Mouse (Mus musculus) left cerebral cortex, adult 8-10 months (tissue): ENCODE results near the gene Ociad2. TPM values are rescaled to one million over a fixed set of nuclear protein-coding genes. Genes with fewer than 3 reads are reported as not detected.

ENCODE experiments used
- DNase-seq, 2 experiments: peaks; one replicate each; pipeline ENCODE4 v3.0.0; 2022; ENCODE audit warnings: low spot score in 2 of 2
- total RNA-seq, 4 experiments: library from RNA; stranded (reverse); gene quantifications; 2 replicates each; pipeline ENCODE4 v1.2.4; 2022

Ociad2 gene
- total RNA-seq: 100 to 1,000 TPM in 1 of 4 experiments, 10 to 100 TPM in 3; 90.3 to 110 (median 94.2) TPM

DNA sequence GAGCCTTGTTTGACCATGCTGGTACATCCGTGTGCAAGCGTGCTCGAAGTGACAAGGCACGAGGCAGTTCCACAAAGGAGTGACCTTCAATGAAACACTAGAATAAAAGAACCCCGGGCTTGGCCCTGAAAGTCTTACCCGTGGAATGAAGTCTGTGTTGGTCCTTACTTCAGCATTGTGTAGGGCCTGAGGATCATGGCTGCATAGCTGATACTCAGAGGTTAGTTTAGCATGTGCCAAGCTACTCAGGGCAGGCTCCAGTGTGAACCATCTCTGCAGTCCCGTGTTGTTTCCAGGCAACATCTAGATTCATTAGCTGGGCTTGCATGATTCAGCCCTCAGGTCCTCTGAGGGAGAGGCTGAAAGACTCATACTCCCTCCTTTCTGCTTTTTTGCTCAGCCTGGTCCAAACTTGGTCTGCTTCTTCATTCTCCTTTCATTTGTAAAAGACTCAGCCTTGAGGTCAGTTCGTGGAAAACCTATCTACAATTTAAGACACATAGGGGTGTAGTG is at the start of gene Ociad2:
Gene Ociad2 (minus strand): TSS at position 306 of the 513 bp plus-strand sequence.
- DNase-seq: no peak

- no peak for DNase-seq
These were observed 42.8 kb upstream of the Ociad2 start for GRCm38 (mm10) chr5:73383647-73383970.

DNA sequence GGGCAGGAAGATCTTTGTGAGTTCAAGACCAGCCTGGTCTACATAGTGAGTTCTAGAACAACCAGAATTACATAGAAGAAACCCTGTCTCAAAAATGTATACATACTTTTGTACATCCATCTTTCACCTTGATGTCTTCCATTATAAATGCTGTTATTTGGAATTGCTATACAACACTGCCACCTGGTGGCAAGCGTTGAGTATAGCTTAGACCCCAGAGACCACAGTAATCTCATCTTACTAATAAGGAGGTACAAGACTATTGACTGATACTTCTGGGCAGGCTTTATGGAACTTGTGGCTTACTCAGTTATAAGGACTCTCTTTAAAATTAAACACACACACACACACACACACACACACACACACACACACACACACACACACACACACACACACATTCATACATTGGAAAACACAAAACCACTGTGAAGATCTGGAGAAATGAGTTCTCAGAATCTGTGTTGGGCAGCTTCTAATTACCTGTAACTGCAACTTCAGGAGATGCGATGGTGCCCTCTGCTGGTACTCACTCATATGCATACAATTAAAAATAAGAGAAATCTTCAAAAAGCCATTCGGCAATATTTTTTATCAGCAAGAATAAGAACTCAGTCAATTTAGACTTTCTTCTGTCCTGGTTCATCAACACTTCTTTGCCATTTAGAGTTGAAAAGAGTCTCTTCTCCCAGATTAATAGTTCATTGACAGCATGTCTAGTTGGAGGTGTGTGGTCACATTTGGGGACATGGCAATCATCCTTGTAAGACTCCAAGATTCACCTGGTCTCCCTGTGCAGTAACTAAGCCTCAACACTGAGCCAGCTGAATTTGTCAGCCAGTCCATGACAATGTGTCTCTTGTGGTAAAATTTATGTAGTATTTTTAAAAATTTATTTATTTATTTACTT is 42.2 kb upstream of the Ociad2 start:
- peak in 1 of 2 experiments; percentile 23 for DNase-seq

- DNase-seq: no peak
These were observed 41.2 kb upstream of the Ociad2 start for GRCm38 (mm10) chr5:73381976-73382540.

DNA sequence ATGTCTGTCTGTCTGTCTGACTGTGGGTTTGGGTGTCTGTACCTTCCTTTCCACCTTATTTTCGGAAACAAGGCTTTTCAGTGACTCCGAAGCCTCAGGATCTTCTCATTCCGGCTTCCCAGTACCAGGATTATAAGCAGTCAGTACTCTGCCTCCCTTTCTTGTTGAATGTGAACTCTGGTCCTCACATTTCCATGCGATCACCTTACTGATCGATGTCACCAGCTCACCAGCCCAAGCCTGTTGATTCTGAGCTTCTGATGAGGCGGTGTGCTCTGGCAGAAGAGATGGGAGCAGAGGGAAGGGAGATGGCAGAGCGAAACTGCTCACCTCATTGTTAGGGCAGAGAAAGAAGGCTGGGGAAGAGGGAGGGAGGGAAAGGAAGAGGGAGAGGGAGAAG is 40.7 kb upstream of the Ociad2 start:
- DNase-seq: no peak

DNA sequence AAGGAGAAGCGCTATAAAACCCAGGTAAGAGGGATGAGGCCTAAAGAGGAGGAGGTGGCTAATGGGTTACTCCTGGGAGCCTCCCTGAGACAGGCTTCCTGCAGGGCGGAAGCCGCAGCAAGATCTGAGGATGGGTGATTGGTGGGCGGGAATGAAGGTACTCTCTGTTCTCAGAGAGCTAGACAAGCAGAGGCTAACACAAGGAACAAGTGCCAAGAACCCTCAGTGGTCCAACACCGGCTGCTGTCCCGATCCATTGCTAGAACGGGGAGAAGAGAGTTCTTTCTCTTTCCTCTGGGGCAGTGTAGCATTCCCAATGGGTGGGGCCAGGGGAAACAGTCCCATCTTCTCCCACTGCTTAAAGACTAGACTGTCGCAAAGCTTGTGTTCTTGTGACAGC is 40.0 kb upstream of the Ociad2 start:
- no peak for DNase-seq

GRCm38 (mm10) chr5:73379908-73380307 is 39.1 kb upstream of the Ociad2 start:
- peak; percentile 63 to 87 for DNase-seq

DNA sequence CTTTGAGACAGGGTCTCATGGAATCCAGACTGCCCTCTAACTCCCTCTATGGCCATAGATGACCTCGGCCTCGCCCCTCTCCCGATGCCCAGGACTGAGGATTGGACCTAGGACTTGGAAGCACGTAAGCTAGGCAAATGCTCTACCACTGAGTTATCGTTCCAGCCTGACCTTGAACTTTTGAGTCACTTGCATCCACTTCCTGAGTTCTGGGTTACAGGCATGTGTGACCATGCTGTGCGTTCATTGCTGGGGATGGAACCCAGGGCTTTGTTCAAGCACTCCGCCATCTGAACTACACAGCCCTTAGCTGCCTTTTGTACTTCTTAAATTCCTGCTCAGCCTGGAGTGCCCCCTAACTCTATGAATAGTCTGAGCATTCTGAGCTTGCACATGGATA is 35.7 kb upstream of the Ociad2 start:
- no peak for DNase-seq

DNA sequence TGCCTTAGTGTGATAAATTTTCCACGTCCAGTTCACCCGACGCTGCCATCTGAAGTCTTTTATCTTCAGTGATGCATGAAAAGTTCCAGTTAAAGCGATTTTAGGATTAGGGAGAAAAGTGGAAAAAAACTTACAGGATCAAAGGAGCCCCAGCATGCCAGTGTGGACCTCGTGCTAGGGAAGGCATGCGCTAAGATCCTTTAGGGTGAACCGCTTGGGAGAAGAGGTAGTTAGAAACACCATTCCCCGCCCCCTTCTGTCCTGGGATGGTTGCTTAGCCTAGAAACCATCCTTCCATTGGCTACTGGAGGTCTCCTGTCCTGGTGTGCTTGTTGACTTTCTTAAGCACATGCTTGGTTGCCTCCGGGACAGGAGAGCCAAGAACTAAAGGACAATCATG is 35.2 kb upstream of the Ociad2 start:
- no peak for DNase-seq

DNA sequence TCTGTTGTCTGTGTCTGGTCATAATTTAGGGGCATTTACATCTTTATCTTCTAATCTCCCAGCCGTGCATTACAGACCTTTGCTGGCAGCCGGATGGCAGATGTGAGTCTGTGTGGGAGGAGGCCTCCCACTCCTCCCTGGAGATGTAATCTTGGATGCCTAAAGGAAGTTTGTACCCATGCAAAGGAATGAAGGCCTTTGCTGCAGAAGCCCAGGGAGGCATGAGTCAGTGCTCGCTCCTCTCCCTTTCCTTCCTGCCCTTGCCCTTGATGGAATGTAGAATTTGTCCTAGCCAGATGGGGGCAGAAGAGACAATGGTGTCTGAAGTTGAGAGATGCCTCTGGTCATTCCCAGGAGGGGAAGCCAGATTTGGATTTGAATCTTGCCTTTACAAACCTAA is 32.4 kb upstream of the Ociad2 start:
- DNase-seq: no peak

- DNase-seq: no peak
These were observed 31.8 kb upstream of the Ociad2 start for GRCm38 (mm10) chr5:73372601-73373000.

DNA sequence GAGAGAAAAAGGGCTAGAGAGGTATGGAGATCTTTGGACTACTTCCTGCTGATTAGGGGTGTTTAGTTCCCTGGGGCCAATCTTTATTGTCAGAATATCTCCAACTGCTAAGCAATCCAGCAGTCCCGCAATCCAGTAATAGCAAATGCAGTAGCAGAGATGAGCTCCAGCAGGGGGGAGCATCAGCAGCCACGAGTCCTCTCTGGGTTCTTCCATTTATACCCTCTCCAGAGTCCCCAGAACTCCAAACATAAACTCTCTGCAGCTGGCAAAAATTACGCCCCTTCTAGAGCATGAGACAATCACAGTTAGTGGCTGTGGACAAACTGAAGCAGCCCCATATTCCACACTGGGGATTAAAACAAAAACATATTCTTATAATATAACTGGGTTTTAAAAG is 28.9 kb upstream of the Ociad2 start:
- DNase-seq: no peak

GRCm38 (mm10) chr5:73368845-73369447 is 28.1 kb upstream of the Ociad2 start:
- DNase-seq: no peak

- no peak for DNase-seq
These were observed 27.1 kb upstream of the Ociad2 start for GRCm38 (mm10) chr5:73367906-73368305.

- DNase-seq: no peak
These were observed 23.5 kb upstream of the Ociad2 start for GRCm38 (mm10) chr5:73364107-73364864.

GRCm38 (mm10) chr5:73362791-73363190 is 22.0 kb upstream of the Ociad2 start:
- no peak for DNase-seq

- DNase-seq: no peak
These were observed 21.5 kb upstream of the Ociad2 start for GRCm38 (mm10) chr5:73362338-73362737.

DNA sequence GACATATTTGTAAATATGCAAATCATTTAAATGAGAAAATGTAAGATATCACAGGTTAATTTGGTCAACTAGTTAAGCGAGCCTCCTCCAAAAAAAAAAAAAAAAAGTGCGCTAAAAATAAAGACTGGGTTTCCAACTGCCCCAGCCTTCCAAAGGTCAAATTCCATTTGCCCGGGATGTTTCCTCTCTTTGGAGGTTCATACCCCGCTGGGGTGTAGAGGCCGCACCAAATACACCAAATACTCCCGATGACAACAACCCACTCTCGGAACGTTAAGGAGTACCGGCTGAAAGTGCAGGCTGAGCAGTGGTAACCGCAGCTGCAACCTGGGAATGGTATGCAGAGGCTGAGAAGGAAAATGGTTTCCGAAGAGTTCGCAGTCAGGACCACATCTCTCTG is 19.4 kb upstream of the Ociad2 start:
- no peak for DNase-seq

- DNase-seq: peak in 1 of 2 experiments; percentile 81
These were observed 18.9 kb upstream of the Ociad2 start for GRCm38 (mm10) chr5:73359752-73360141.

DNA sequence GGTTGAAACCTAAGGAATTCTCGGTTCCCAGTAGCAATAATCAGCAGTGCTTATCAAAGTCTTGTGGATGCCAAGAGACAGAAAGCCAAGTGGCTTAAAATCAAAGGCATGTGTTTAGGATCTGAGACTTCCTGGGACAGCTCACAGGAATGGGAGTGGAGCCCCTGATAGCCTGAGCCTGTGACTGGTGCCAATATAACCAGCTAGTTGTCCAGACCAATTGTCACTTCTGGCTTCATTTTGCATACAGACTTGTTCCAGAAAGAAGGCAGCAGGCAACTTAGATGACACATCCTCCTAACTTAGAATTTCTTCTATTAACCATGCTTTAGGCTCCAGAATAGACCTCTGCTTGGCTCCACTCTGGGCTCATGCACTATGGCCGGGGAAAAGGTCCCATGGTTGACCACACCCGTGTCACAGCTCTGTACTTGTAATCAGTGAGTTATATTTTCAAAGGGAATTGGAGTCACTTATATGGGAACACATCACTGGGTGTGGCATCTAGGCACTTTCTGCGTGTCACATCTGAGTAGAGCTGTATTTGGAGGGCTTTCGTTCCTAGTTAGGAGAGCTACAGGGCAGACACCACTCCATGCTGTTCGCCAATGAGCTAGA is 18.4 kb upstream of the Ociad2 start:
- no peak for DNase-seq

- DNase-seq: no peak
These were observed 14.6 kb upstream of the Ociad2 start for GRCm38 (mm10) chr5:73355393-73355792.
